8 mouse cellular contexts compared by ENCODE assay signal in genomic region chr2:91537588-91538205, GRCm38 (mm10). TPM values are rescaled to one million over a fixed set of nuclear protein-coding genes. Genes with fewer than 3 reads are reported as not detected.
DNase-seq lines count a peak whose midpoint lies in the region; ATAC-seq lines count a peak whose summit lies in the region.

No protein-coding gene starts in this region.

- peak; percentile 100 for ATAC-seq in megakaryocyte, adult 5-6 weeks (ENCODE audit: poor library complexity, severe bottlenecking)

- DNase-seq in adrenal gland, adult 18-20 months (ENCODE audit: low spot score in 2 of 2): peak; percentile 79 to 82
- peak; percentile 88 for DNase-seq in embryo, embryonic 10.5 days (ENCODE audit: low spot score)
- peak; percentile 90 for DNase-seq in gastrocnemius, postnatal 14 days
- DNase-seq in induced T-regulatory cell, adult 2 months (ENCODE audit: low read depth): peak; percentile 88
- DNase-seq in left cerebral cortex, adult 8-10 months (ENCODE audit: low spot score in 2 of 2): peak; percentile 21 to 69
- DNase-seq in right cerebral cortex, adult 18-20 months: peak; percentile 81
- DNase-seq in urinary bladder, adult 2 months (ENCODE audit: low spot score): peak; percentile 68

- intact Hi-C loops in gastrocnemius, postnatal 14 days (cut with DNase I; ENCODE audit: low total_unique reads): no loop called here

RNA-seq across cellular contexts. Expression of gene Ckap5, which starts 11.1 kb away (rescaled TPM):
- 10 to 100 TPM; 32.6 to 35.1 TPM for total RNA-seq in adrenal gland, adult 18-20 months (2021)
- total RNA-seq in gastrocnemius, postnatal 14 days (2021): 10 to 100 TPM; 30.9 to 32.9 TPM
- 100 to 1,000 TPM; 116 to 144 (median 129) TPM for total RNA-seq in left cerebral cortex, adult 8-10 months (2022)
- 80.5 and 83.5 TPM in 2 replicates for total RNA-seq in megakaryocyte, adult 5-6 weeks (2015)
- 94.2 and 101 TPM in 2 replicates for total RNA-seq in megakaryocyte, adult 5-6 weeks (2017)
- 19.6 and 22.9 TPM in 2 replicates for polyA plus RNA-seq in urinary bladder, adult 2 months (2012; rRNA removed)

Comparison
In these comparisons a context has a peak if more than half of its experiments do, and no peak if none do; other contexts are left out.
1. Peak in every context shown above with its lines: DNase-seq and ATAC-seq.